Mouse (Mus musculus): ENCODE measurements around the gene Uba2.
"Not testable (repeated sequence)": the region's sequence is repeated elsewhere in the genome, so short reads cannot be mapped to it uniquely, and the experiment has no call there.

Gene Uba2

DNA sequence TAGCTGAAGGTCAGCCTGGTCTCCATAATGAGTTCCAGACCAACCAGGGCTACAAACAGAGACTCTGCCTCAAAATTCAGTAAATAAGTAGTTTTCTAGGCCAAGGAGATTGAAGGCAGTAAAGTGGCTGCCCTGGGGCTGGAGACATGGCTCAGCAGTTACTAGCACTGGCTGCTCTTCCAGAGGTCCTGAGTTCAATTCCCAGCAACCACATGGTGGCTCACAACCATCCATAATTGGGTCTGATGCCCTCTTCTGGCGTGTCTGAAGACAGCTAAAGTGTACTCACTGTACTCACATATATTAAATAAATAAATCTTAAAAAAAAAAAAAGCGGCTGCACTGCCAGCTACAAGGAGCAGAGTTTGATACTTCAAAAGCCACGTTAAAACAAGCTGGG, 3.4 kb downstream of the Uba2 start:
- DNase-seq, result no peak

DNA sequence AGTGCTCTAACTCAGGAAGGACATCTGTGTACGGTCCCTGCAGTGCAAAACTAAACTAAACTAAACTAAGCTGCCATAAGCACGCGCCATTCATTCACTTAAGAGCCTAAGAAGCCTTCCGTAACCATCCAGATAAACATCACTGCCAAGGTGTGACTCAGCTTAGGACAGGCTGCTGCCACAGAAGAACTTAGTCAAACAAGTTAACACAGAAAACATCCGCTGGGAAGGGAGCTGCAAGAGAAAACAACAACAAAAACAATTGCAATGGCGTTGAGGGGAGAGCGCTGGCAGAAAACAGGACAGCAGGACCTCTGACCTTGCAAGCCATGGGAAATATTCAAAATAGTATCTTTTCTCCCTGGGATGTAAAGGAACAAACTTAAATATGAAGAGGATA, 4.7 kb downstream of the Uba2 start:
- no peak for DNase-seq

GRCm38 (mm10) chr7:34159167-34159566, 10.2 kb downstream of the Uba2 start:
- DNase-seq, result no peak

DNA sequence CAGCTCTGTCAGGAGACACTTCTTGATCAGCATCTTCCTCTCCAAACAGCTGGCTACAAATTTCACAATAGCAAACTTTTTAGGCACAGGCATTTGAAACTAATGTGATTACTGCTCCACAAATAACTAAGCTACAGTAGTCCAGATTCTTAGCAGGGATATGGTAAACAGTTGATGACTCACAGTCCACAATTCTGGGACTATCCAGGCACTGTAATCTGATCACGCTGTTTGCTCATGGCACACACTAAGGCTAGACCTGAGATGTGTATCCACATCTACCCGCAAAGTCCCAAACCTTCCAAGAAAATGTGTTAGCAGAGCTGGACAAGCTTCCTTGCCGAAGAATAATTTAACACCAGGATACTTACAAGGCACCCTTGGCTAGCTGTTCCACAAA, 11.4 kb downstream of the Uba2 start:
- no peak for DNase-seq

- DNase-seq, result no peak
These were observed 22.2 kb downstream of the Uba2 start for GRCm38 (mm10) chr7:34147193-34147592.

GRCm38 (mm10) chr7:34141123-34141522, 28.3 kb downstream of the Uba2 start:
- DNase-seq, result no peak

DNA sequence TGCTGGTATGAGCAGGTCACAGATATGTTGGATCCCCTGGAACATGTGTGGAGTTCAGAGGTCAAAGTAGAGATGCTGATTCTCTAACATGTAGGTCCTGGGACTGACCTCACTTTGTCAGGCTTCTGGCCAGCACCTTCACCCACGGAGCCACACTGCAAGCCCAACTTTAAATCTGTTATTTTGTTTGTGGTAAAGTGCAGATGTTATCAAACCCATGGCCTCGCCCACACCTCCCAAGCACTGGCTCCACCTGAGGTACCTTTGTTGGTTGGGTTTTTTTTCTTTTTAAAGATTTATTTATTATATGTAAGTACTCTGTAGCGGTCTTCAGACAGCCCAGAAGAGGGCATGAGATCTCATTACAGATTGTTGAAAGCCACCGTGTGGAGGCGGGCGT, 29.9 kb downstream of the Uba2 start:
- no peak for DNase-seq

DNA sequence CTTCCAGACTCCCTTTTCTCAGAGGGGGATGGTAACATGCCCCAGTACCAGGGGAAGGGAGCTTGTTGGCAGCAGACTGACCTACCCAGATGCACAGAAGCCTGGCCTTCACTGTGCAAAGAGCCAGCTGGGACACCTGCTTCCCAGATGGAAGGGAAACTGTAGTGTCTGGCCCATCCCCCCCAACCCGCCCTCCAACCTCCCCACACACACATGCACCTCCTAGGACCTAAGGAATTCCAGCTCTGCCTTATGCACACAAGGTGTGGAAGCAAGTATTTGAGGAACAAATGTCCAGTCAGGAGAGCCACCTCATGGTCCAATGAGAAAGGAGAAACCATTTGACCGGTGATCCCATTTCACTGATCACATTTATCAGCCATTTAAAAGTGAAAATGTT, 35.1 kb downstream of the Uba2 start:
- DNase-seq, result no peak

DNA sequence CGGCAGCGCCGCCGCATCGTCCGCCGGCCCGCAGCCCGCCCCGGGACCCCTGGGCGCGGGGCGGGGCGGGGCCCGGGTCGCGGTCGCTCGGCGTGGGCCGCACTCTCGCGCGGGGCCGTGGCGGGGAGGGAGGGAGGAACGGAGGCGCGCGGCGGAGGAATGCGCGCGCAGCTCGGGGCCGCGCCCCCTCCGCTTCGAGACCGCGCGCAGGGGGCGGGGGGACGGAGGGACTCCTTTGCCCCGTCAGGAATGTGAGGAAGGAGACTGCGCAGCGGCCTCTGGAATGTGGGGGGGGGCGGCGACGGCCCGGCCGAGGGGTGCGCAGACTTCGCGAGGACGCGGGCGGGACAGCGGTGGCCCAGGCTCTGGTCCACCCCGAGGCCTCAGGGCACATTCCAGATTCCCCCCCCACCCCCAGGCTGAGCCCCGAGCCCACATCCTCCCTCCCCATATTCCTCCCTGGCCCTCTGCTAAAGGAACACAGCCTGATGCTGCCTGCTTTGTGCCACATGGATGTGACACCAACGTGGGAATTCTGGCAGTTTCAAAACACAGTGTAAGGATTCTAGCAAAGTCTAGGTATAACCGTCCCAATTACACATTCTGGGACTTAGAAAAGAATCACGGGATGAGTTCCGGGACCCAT, 36.2 kb downstream of the Uba2 start, which contains the start of gene Wtip:
TSS of gene Wtip (minus strand) at position 152 of the 646 bp plus-strand sequence.
- DNase-seq, result peak; percentile 89

DNA sequence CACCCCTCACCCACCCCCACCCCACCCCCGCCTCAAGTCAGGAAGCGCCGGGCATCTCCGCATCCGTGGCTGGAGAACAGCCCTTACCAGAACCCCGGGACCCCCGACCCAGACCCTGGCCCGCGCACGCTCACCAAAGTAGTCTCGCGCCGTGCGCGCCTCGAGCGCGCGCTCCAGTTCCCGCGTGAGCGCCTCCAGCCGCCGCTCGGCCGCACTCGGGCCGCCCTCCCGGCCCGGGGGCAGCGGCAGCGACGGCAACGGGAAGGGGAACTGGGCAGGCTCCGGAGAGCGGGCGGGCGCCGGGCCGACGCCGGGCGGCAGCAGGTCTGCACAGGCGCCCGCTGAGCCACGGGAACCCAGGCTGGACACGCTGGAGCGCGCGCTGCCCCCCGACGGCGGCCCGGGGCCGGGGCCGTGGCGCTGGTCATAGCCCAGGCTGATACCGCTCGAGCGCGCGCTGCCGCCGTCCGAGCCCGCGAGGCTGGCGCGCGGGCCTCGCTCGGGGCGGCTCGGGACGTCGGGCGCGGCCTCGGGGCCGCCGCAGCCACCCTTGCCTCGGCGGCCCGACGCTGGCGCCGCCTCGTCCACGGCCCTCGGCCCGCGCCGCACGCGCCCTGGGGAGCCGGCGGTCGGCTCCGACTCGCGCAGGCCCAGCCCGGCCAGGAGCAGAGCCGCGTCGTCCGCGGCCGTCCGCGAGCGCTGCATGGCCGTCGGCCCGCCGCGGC, 36.9 kb downstream of the Uba2 start:
- DNase-seq, result peak; percentile 32

- no peak for DNase-seq
These were observed 37.4 kb downstream of the Uba2 start for GRCm38 (mm10) chr7:34131959-34132354.

- DNase-seq, result no peak
These were observed 38.3 kb downstream of the Uba2 start for GRCm38 (mm10) chr7:34131118-34131517.

DNA sequence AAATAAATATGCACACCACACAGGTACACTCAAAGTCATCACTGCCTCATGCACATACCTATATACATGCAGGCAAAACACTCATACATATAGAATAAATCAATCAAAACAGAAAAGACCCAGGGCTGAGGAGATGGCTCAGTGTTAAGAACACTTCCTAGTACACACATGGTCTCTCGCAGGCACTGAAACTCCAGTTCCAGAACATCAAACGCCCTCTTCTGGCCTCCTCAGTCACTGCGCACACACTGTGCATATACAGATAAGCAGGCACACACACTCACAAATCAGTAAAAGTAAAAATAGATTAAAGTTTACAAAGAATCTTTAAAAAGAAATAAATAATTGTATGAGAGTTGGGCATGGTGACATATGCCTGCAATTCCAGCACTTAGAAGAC, 43.1 kb downstream of the Uba2 start:
- no peak for DNase-seq

GRCm38 (mm10) chr7:34125346-34125745, 44.1 kb downstream of the Uba2 start:
- no peak for DNase-seq

DNA sequence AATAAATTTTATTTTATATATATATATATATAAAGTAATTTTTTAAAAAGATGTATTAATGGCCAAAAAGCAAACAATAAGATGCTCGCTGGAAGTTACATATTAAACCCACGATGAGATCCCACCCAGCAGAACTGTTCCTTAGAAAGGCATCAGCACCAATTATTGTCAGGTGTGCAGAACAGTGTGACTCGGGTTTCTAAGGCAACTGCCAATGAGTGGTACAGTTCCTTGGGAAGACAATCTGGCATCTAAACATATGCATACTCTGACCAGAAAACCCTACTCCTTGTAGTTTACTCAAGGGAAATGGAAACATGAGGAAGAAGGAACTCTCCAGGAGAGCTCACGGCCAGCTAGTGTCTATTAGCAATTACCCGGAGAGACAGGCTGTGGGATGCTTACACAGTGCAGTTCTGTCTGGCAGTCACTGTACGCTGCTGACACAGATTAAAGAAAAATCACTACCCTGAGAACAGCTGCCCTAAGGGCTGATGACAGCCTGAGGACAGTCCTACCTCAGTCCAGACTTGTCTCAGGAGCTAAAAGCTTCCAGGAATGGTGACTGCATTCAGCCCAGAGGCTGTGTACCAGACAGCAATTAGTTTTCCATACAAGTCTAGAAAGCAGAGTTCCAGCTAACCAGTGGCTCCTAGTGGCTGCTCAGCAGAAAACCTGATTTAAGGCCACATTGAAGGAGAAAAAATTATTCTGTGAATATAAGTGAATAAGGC, 46.2 kb downstream of the Uba2 start:
- no peak for DNase-seq

- not testable (repeated sequence) for DNase-seq
These were observed 48.8 kb downstream of the Uba2 start for GRCm38 (mm10) chr7:34120636-34121035.

GRCm38 (mm10) chr7:34116601-34117000, 52.8 kb downstream of the Uba2 start:
- no peak for DNase-seq

GRCm38 (mm10) chr7:34109190-34109589, 60.2 kb downstream of the Uba2 start:
- no peak for DNase-seq

GRCm38 (mm10) chr7:34101276-34101675, 68.1 kb downstream of the Uba2 start:
- no peak for DNase-seq

GRCm38 (mm10) chr7:34100002-34100401, 69.4 kb downstream of the Uba2 start:
- DNase-seq, result no peak

DNA sequence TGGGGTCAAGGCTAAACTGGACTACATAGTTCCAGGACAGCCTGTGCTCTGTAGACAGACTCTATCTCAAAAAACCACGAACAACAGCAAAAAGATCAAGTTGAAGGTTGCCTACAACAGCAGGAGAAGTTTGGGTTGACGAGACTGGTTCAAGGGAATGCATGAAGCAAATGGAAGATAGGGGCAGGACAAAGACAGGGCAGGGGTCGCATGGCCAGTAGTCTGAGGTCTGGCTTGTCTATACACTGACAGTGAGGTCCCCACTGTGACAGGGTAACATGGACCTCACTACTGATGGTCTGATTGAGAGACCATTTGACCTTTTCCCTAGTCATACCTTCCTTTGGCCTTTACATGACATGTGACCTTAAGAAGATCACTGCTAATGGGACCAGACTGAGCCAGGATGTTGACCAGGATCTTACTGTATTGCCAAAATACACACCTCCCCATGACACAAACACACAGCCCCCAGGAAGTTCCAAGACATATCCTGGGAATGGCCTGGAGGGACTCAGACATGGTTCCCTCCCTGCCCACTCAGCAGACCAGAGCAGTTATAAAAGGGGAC, 74.4 kb downstream of the Uba2 start, which contains the start of gene Scgb1b30:
TSS of gene Scgb1b30 (plus strand) at position 521 of the 571 bp plus-strand sequence.
- DNase-seq, result no peak

Data from lung, postnatal 14 days (tissue).